Mouse (Mus musculus) heart, adult 2 months (tissue): Measurements from ENCODE around the gene Hcar1.

Source experiments
- CTCF ChIP-seq: fragments of 200-600 bp; IDR thresholded peaks from 2 replicates; pipeline ENCODE4 v1.8.1; 2022; ENCODE audit warnings: antibody characterized with exemption, mild to moderate bottlenecking, moderate library complexity
- EP300 ChIP-seq: fragments of 200-500 bp; IDR thresholded peaks from 2 replicates; pipeline ENCODE4 v1.6.1; 2011; ENCODE audit warnings: low read depth, low read length, control low read depth; ENCODE audit not compliant: insufficient read depth
- POLR2A ChIP-seq: fragments of 200-500 bp; IDR thresholded peaks from 2 replicates; pipeline ENCODE4 v1.6.1; 2011; ENCODE audit warnings: mild to moderate bottlenecking, low read depth, low read length, control low read depth; ENCODE audit not compliant: insufficient read depth

GRCm38 (mm10) chr5:123869615-123870014 lies 10.2 kb downstream of the Hcar1 start:
- TF ChIP-seq CTCF = no peak
- no peak for TF ChIP-seq EP300
- no peak for TF ChIP-seq POLR2A
